Mouse (Mus musculus): ENCODE measurements around the gene E330021D16Rik. TPM values are rescaled to one million over a fixed set of nuclear protein-coding genes. Genes with fewer than 3 reads are reported as not detected.
"Not testable (repeated sequence)": the region's sequence is repeated elsewhere in the genome, so short reads cannot be mapped to it uniquely, and the experiment has no call there.

Gene E330021D16Rik
- under 1 TPM in 2 of 3 experiments, not detected in 1; 0.42 to 0.91 TPM for polyA plus RNA-seq (2017; shearing (Covaris generic))

DNA sequence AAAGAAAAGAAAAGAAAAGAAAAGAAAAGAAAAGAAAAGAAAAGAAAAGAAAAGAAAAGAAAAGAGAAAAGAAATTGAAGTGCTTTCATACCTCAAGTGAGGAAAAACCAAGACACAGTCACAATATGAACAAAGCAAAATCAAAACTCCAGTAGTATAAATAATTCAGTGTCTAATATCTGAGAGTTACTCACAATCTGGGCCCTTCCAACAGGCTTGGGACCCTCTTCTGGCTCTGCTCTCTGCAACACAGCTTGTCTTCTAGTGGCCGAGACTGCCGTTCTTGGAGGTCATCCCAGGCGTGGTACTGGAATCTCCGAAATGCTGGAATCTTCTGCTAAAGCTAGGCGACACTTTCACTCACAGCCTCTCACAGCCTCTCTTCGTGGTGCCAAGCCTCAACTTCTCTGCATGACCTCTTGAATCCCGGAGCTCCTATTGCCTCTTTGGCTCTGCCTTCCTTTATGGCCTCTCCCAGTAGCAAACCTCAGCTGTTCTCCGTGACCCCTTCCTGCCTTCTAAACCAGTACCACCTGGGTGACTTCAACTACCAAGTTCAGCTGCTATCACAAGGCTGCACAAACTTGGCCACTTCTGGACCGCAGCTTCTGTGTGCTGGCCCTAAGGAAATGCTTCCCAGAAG lies at the start of gene E330021D16Rik:
TSS of gene E330021D16Rik (minus strand) at position 437 of the 643 bp plus-strand sequence.
- ATAC-seq, result no peak

DNA sequence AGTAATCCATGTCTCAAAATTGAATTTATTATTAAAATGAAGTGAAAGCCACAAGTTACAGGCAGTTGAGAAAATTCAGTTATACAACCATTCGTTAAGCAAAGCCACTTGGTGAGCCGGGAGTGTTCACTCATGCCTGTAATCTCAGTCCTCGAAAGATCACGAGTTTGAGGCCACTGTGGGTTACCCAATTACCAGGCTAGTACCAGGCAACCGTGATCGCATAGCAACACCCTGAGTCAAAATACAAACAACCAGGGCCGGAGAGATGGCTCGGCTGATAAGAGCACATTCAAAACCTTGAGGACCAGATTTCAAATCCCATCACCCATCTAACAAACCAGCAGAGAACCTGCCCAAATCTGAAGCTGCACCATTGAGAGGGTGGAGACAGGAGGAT lies 49.7 kb upstream of the E330021D16Rik start:
- no peak for ATAC-seq

DNA sequence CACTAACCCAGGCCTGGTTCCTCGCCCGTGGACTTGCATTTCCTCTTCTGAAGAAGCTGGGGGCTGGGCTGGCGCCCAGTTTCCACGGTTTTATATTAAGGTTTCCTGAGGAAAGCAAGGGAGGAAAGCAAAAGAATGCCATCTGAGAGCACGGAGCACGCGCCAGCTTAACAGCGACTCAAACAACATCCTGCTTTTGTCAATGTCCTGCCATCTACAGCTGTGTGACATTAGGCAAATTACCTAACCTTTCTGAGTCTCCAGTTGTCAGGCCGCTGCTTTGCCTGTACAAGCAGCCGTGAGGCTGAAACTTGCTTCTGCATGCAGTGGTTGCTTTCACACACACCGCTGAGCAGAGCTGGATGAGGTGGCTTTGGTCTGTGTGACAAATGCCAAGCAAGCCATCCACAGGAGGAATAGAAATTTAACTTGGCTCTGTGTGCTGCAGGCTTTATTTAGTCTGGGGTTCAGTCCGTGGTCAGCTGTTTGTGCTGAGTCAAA lies 48.8 kb upstream of the E330021D16Rik start:
- peak; percentile 49 for ATAC-seq

DNA sequence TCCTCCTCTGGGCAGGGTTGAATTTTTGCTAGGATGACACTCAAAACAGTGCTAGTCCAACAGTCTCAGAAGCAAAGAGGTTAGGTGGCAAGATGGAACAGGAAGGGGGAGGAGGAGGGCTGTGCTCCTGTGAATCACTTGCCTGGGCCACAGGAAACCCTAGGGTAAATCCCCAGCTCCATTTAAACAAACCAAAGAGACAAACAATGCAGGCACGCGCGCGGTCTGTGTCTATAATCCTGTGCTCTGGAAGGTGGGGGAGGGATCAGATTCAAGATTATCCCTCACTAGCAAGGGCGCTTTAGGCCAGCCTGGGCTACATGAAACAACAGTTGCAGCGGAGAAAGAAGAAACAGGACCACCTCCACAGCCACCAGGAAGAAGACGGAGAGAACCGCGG lies 48.1 kb upstream of the E330021D16Rik start:
- ATAC-seq, result peak; percentile 80

DNA sequence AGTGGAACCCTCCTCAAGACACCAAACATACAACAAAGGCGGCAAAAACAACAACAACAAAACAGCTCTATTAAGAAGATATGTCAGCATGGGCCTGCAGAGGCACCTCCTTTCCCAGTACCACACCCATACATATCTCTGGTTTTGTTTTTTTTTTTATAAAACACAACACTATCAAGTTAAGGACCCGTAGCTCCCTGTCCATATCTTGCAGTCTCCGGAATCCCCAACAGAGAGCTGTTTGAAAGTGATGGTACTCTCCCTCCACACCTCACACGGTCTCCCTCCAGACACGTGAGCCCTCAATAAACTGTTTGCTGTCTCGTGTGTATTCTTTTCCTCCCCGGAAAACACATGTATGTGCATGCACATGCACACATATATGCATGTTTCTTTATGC lies 43.8 kb upstream of the E330021D16Rik start:
- no peak for ATAC-seq

DNA sequence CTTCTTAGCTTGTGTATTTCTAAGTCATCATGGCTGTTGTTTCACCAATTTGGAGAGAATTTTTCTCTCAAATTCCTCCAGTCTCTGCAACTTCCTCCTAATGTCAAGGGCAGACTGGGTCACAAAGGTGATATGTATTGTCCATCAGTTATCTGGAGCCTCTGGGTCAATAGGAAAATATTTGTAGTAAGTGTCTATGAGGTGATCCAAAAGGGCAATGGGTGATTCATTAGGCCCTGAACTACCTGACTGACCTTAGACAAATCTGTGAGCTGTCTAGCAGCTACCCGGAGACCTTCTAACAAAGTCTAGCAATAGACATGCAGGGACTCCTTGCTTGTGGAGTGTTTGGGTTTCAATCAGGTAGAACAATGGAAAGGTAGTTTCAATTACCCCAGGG lies 40.9 kb upstream of the E330021D16Rik start:
- no peak for ATAC-seq

DNA sequence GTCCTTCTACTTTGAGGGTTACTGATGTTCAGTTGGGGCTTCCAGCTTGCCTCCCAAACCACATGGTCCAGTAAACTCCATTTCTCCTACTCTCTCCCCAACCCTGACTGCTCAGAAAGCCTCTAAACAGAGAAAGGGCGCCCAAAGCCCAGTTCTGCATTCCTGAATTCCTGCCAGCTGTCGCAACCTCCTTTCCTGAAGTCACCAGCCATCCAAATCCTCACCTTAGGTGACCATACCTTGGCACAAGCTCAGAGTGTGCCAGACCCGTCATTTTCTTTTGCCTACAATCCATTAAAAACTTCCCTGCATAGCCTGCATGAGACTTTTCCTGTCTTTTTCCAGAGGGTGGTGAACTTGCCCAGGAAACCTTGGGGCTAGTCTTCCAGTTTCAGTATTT lies 40.3 kb upstream of the E330021D16Rik start:
- ATAC-seq, result no peak

DNA sequence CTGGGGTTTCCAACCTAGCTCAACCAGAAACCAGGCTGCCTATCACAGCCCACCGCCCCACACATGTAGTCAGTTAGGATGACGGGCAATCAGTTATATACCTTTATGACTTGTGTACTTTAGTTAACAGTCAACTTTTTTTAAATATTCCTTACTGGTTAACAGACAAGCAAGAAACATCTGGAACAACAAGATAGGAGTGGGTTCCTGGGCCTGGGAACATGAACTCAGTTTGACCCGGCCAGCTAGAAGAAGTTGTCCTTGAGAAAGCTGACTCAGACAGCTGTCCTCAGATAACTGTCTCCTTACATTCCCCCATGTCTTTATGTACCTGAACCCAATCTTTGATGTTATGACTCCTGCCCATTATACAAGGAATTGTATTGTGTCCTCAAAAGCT lies 37.3 kb upstream of the E330021D16Rik start:
- no peak for ATAC-seq

DNA sequence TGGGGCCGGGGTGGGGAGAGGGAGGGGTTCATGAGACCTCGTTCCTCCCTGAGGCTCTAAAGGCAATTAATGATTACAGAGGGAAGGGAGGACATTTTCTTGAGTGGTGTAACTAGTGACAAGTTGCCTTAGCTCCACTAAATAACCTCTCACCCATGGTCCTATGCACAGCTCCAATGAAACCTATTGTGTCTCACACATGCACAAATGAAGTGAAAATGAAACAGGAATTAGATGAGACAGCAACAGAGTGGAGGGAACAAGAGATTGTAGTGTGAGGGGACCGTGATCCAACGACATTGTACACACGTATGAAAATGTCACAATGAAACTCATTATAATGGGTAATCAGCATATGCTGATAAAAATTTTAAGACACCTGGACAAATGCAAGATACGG lies 35.5 kb upstream of the E330021D16Rik start:
- no peak for ATAC-seq

DNA sequence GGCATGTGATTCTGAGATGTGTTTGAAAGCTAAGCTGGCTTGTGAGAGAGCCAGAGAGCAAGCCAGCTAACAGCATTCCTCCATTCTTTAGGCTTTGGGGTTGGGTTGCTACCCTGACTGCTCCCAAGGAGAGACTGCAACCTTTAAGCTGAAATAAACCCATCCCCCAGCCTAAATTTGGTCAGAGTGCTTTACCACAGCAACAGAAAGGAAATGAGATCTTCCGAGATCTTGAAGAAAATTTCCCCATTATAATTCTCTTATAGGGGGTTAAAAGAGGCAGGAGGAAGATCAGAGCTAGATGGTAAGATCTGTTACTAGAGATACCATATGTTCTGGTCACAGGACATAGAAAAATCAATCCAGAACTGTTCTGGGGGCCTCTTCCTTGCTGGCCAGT lies 34.6 kb upstream of the E330021D16Rik start:
- ATAC-seq, result peak; percentile 65

DNA sequence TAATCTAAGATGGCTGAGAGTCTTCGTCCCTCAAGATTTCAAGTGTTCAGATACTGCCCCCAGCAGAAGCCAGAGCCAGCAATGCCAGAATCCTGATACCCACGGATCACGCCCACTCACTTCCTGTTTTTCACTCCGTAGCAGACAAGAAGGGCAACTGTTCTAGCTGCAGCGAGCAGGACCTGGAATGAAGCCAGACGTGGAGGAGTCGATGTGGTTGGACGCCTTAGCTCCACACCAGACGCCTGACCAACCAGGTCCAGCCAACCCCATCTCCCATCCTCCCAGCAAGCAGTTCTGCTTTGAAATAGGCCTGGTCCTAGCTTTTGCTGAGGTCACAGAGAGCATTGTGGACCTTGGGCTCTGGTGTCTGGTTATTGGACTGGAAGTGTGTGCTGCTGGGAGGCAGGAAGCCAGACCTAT lies 33.9 kb upstream of the E330021D16Rik start:
- ATAC-seq, result peak; percentile 83

DNA sequence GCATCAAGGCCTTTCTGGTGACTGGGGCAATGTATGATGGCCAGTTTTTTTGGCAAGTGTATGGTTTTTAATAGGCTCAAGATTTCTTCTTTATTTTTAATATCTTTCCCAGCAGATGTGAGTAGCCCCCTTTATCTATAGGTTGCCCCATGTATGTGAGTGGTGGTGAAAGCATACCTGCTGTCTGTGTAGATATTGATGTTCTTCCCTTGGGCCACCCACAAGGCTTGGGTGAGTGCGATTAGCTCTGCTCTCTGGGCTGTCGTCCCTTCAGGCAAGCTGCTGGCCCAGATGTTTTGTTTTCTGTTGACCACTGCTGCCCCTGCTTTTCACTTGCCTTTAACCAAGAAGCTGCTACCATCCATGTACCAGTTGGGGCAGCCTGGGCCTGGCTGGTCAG lies 23.8 kb upstream of the E330021D16Rik start:
- ATAC-seq, result not testable (repeated sequence)

DNA sequence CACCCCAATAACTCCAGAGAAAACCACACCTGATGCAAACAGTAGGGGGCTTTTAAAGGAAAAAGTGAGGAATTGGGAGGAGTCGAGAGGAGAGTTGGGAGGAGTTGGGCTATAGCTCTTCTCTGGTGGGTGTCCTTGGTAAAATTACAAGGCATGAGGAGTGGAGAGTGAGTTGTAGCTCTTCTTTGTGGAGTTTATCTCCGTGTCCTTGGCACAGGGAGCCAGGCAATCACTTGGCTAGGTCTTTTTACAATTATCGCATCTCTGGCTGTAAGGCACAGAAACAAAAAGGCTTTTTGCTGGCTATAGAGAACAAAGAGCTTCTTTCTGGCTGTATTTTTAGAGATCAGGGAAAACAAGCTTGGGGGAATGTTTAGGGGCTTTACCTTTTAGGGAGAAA lies 20.8 kb upstream of the E330021D16Rik start:
- ATAC-seq, result not testable (repeated sequence)

DNA sequence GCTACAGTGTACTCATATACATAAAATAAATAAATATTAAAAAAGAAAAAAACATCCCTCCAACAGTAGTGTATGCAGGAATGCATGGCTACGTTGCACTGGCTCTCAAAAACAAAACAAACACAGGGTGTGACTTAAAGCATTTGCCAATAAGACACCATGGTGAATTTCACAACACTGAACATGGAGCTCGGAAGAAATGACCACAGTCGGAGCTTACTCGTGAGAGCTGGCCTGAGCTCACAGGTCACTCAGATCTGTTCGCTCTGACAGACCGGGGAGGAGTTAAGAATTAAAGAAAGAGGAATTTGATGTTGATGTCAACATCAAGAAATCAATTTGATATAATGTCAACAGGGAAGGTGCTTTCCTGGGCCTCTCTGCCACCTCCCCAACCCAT lies 18.2 kb upstream of the E330021D16Rik start:
- ATAC-seq, result no peak

DNA sequence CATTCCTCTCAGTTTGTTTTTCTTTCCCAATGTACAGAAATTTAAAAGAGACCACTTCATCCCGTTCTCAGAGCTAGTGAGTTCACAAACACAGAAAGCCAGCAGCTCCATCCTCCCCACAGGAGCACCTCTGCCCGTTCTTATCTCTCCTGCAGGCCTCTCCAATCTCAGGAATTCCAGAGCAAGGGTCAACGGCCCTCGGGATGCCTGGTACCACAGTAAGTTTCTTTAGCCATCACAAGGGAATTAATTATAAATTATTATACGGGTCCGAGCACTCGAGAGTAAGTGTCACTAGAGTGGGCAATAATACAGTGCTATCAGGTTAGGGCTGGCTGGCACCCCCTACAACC lies 16.5 kb upstream of the E330021D16Rik start:
- ATAC-seq, result no peak

DNA sequence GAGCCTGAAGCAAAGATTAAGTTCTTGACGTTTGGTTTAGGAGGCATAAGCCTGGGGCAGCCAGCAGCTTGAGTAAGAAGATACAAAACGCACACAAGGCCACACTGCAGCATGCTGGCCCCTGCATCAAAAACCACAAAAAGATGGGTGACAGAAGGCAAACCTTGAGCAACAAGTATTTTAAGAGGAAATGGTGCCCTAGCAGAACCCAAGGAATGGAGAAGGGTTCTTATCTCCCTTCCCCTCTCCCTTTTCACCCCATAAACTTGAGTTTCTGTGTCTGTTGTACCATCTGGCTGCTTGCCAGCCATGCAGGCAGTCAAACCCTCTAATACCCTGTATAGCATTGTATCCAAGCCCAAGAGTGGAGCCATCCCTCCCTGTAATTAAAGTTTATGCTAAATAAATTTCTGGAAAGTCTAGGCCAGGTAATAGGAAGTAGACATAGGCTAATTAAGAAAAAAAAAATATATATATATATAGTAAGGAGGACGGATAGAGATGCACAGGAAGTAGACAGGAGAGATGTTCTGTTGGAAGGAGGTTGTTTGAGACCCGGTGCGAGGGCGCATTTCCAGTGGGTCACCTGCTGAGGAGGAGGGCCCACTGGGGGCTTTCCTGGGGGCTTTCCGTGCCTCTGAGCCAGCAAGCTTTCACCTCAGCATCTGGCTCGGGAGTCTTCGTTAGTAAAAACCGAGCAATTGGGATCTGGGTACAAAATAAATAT lies 16.0 kb upstream of the E330021D16Rik start:
- peak; percentile 71 for ATAC-seq

DNA sequence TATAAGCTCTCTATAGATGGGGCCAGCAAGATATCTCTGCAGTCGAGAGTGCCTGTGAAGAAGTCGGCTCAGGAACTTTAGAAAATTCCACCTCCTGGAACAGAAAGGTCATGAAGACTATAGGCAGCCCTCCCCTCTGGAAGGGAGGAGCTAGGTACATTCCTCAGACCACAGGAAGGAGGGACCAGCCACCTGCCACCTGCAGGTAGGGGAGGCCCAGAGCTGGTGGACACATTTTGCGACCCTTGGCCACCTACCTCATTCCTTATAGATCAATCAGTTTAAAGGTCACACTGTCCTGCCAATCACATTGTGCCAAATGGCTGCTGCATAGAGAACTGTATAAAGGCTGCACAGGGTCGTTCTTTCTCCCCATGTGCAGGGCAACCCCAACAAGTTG lies 14.1 kb upstream of the E330021D16Rik start:
- no peak for ATAC-seq

DNA sequence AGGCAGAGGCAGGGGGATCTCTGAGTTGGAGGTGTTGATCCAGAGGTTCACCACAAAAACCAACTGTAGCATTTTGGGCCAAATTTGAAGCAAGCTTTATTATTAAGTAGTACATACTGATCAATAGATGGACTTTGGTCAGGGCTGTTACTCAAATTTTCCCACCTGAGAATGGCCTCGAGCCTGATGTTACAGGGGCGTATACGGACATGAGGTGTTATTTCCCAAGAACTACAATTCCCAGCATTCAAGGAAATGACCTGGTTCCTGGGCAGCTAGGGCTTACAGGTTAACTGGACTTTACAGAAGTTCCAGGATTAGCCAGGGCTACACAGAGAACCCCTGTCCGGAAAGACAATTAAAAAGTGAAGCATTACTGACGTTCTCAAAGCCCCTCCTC lies 13.0 kb upstream of the E330021D16Rik start:
- no peak for ATAC-seq

DNA sequence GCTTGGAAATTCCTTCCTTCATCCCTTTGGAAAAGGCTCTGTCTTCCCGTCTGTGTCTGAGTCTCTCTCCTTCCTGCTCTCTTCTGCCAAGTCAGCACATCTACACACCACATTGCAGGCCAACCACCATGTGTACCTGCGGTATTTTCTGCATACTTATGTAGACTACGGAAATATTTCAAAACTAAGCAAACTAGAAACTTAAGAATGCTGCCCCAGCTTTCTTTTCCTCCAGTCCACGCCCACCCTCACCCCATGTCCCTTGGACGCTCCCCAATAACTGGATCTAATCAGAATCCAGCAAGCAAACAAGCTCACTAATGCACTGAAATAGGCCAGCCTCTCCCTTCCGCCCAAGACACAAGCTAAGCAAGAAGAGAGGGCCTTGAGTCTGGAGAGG lies 11.9 kb upstream of the E330021D16Rik start:
- ATAC-seq, result no peak

DNA sequence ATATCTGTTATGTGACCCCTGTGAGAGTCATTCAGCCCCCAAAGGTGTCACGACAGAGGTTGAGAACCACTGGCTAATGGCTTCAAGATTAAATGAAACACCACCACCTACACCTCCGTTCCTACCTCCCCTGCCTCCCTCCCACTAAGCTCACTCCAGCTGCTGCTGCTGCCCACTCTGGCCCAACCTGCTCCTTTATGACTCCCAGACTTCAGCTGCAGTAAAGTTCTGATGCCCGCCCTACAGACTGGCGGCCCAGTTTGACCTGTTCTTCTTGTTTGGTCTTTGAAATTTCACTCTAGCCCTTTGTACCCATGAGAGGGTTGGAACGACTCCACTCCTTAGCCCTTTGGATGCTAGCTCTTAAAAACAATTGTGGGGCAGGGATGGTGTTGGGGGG lies 10.6 kb upstream of the E330021D16Rik start:
- no peak for ATAC-seq

DNA sequence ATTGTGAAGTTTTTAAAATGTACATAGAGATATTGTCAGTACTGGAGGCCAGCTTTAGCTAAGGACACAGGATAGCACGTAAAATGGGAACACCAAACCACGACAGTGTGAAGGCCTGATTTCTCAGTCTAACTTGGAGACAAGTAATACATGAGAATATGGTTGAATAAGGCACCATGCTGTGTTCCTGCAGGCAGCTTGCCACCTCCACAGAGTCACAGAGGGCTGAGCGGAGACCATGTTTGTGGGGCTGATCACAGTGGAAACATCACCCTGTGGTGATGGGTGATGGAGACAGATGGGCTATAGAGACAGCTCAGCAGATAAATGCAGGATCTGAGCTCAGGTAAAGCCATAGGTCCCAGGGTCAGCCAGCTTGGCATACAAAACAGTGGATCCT lies 8.8 kb upstream of the E330021D16Rik start:
- no peak for ATAC-seq

DNA sequence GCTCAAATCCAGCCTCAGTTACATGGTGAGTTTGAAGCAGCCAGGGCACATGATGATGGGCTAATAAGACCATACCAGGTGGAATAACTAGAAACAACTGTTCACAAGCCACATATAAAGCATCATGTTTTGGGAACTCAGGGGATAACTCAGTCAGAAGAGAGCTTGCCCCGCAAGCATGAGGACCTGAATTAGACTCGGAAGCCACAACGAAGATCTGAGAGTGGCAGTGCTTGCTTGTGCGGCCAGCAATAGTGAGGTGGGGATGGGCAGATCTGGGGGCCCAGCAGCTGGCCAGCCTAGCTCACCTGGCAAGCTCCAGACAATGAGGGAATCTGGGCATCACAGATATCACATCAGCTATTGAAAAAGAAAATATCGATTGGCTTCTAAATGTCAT lies 7.8 kb upstream of the E330021D16Rik start:
- ATAC-seq, result no peak

DNA sequence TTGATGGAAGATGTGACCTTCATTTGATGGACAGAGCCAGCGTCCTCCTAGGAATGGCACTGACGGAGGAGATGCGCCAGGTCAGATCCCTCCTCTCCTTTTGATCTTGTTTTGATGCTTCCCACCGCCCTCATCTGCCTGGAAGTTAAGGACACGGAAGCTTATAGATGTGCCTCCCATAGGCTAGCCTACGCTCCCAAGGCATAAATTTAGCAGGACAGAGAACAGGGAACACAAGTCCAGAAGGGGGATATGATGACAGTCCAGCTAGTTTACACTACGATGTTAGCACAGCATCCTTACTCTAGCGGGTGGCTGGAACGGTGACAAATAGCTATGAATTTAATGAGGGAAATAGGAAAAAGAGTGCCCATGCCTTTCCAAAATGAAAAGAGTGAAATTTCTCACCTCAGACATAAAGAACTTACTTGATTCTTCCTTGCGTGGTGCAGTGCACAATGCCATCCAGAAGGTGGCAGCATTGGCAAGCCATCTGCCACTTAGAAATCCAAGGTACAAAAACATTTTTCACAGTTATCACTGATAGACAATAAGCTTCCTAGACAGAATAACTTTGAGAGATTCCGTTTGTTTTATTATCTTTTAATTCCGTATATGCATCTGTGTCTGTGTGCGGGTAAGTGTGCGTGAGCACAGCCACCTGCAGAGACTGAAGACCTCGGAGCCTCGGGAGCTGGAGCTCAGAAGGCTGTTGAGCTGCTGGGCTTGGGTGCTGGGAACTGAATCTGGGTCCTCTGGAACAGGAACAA lies 6.9 kb upstream of the E330021D16Rik start:
- ATAC-seq, result peak; percentile 77

DNA sequence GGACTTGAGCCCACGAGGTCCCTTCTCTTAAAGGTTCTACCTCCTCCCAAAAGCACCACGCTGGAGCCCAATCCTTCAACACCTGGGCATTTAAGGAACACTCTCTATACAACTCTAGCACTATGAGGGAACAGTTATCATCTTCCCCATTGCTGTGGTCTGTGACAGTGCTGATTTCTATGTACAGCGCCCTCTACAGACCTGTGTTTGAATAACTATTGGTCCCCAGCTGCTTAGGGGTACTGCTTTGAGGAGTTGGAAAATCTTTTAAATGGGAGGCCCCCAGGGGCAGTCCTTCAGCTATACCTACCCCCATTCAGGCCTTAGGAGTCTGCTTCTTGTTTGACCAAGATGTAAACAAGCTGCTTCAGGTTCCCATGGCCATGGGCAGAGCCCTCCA lies 5.7 kb upstream of the E330021D16Rik start:
- no peak for ATAC-seq

Measured in inflammation-experienced regulatory T-cells, adult 6 months (primary cell).